Mouse (Mus musculus) hindbrain, embryonic 10.5 days (tissue): ENCODE measurements at regions not wholly inside any gene's neighbourhood (a gene's known extent, or its start where the extent isn't known, plus 50 kb on each side); places are given as distances from the start of the nearest gene placed in this dataset.
A peak's percentile ranks its signal among the peaks of the same experiment; 100 is the strongest.

Experiments used
- DNase-seq: peaks from one replicate; pipeline ENCODE4 v3.0.0-alpha.2; 2017; ENCODE audit warnings: low spot score
- H3K27ac ChIP-seq: fragments of 300-500 bp; sonication (generic); 2 replicates; pipeline ENCODE4 v1.5.1; 2016; ENCODE audit warnings: mild to moderate bottlenecking, moderate library complexity
- H3K27me3 ChIP-seq: fragments of 300-500 bp; sonication (generic); 2 replicates; pipeline ENCODE4 v1.6.1; 2016; ENCODE audit warnings: mild to moderate bottlenecking; ENCODE audit not compliant: poor library complexity, insufficient read depth, severe bottlenecking
- H3K36me3 ChIP-seq: fragments of 300-500 bp; sonication (generic); 2 replicates; pipeline ENCODE4 v1.6.1; 2016; ENCODE audit warnings: mild to moderate bottlenecking, moderate library complexity
- H3K4me1 ChIP-seq: fragments of 300-500 bp; sonication (generic); replicated peaks from 2 replicates; pipeline ENCODE4 v1.6.1; 2016; ENCODE audit warnings: mild to moderate bottlenecking
- H3K4me3 ChIP-seq: fragments of 300-500 bp; sonication (generic); 2 replicates; pipeline ENCODE4 v1.5.1; 2016; ENCODE audit warnings: mild to moderate bottlenecking, moderate library complexity
- H3K9me3 ChIP-seq: fragments of 300-500 bp; sonication (generic); 2 replicates; pipeline ENCODE4 v1.6.1; 2016; ENCODE audit warnings: mild to moderate bottlenecking, moderate library complexity
- WGBS: fragments of 180-500 bp; shearing (Covaris S2); methylation state at CpG from one replicate; pipeline ENCODE4 v1.1.7; 2016; 5-methylcytosine and 5-hydroxymethylcytosine counted together

DNA sequence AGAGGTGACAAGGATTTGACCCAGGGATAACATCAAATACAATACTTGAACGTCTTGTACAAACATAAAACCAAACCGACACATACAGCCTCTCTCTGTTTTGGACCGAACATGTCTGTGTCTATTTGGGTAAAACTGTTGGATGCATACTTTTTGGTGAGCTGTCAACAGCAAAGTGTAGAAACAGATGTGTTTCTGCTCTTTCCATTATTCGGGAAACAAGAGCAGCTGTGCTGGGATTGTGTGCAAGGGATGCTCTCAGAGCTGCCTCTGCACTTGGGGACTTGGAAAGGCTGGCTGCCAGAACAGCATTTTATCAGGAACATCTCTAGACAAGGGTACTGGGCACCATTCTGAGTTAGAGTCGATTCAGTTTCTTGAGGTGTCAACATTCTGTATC, 445.0 kb downstream of the Gja1 start:
- H3K9me3 ChIP-seq = no peaks in the 10 kb centered on the region
- H3K36me3 ChIP-seq = no peaks in the 10 kb centered on the region
- no peaks in the 10 kb centered on the region for H3K27me3 ChIP-seq
- H3K4me3 ChIP-seq = no peak overlapping the region
- DNase-seq = no peak
- H3K27ac ChIP-seq = no peak overlapping the region
- WGBS = 62% methylated on average over 5 of the region's 5 CpGs
- H3K4me1 ChIP-seq = no peaks in the 10 kb centered on the region

DNA sequence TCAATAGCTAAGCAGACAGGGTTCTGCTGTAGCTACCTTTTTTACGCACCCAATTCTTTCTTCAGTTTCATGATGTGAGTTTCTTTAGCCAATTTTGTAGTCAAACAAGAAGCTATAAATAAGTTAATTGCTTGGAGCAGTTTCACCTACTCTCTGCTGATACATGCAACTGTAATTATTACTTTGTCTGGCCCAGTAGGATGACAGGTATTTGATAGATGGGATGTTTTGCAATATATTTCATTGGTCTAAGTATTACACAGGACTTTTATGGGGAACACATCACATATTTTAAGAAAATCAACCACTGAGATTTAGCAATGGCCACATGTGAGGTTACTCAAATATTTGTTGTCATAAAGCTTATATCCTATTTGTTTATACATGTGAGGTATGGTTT, 454.2 kb downstream of the Gja1 start:
- no peak overlapping the region for H3K4me3 ChIP-seq
- no peaks in the 10 kb centered on the region for H3K36me3 ChIP-seq
- no peak overlapping the region for H3K27ac ChIP-seq
- DNase-seq = no peak
- WGBS = 95% methylated on average over 1 of the region's 1 CpGs
- H3K27me3 ChIP-seq = no peaks in the 10 kb centered on the region
- H3K4me1 ChIP-seq = no peaks in the 10 kb centered on the region
- no peaks in the 10 kb centered on the region for H3K9me3 ChIP-seq

DNA sequence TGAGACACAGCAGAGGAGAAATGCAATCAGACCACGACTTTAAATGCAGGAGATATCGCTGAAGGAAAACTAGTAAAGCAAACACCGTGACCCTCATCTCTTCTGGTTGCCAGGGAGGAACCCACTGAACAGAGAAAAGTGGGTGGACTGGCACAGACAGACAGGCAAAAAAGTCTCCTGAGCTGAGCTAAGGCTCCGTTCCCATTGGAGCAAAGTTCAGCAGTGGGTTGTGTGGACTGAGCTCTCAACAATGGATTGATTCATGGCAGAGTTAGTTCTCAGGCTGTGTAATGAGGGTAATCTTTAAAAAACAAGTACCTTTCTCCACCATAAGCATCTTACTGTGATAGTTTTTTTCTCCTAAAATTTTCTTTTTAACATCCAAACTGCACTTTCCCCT, 454.8 kb downstream of the Gja1 start:
- DNase-seq = no peak
- Histone ChIP-seq H3K27me3 (no peaks in the 10 kb centered on the region), H3K36me3 (no peaks in the 10 kb centered on the region), H3K4me1 (no peaks in the 10 kb centered on the region), H3K27ac (no peak overlapping the region), H3K4me3 (no peak overlapping the region), H3K9me3 (no peaks in the 10 kb centered on the region)
- WGBS = 88% methylated on average over 4 of the region's 4 CpGs

DNA sequence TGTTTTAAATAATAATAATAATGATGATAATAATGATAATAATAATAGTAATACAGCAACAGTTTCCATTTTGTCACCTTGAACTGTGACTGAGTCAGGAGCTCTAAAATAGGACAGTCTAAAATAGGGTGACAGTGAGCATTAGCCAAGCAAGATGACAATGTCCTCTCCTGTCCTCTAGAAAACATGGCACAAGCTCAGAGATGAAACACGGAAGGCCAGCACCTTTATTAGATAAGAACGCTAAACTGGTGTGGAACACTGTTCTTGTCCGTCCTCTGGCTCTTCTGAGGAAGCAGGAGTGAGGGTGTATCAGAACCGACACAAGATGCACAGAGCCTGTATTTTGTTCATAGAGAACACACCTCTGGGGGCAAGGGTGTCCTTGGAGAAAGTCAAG, 459.0 kb downstream of the Gja1 start:
- Histone ChIP-seq H3K36me3 (no peaks in the 10 kb centered on the region), H3K27ac (no peak overlapping the region), H3K27me3 (no peaks in the 10 kb centered on the region), H3K4me3 (no peak overlapping the region), H3K4me1 (no peaks in the 10 kb centered on the region), H3K9me3 (no peaks in the 10 kb centered on the region)
- WGBS = 92% methylated on average over 4 of the region's 4 CpGs
- no peak for DNase-seq

DNA sequence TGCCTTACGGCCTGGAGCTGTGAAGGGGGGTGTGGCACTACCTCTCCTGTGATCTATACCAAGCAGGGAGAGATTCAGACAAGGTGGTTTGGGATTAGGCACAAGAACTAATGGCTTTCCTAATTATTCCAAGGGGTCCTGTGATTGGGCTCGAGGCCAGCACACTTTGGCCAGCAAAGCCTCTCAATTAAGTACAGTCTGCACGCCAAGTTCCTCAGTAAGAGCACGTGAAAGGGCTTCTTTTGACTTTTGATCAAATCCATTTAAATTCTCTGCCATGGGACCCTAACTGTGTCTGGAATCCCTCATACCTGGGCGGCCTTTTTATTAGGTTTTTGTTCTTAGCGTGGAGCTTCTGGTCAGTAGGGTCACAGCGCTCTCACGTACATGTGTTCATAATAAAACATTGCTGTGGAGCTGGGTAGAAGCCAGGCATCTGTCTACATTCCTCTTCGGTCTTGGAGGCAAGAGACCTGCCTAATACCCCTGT, 461.9 kb downstream of the Gja1 start:
- Histone ChIP-seq H3K9me3 (no peaks in the 10 kb centered on the region), H3K4me1 (peaks cover 20% of the 10 kb centered on the region), H3K27me3 (no peaks in the 10 kb centered on the region), H3K36me3 (no peaks in the 10 kb centered on the region), H3K27ac (no peak overlapping the region), H3K4me3 (no peak overlapping the region)
- WGBS = 66% methylated on average over 9 of the region's 9 CpGs
- DNase-seq = no peak

DNA sequence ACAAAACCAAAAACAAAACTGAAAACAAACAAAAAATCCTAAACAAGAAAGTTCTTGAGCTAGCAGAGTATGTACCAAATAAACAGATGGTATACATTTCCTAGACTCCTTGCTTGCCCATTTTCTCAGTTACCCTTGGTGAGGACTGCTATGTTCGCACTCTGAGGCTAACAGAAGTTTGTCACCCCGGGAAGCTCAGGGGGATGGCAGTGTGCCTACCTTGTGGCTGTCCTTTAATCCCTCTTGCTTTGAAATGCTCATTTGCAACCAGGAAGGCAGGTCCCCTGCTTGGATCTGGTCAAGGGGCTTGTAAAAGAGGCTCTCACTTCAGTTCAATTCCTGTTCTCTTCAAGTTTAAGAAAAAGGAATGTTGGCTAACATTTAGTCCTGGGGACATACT, 462.4 kb downstream of the Gja1 start:
- DNase-seq = no peak
- Histone ChIP-seq H3K9me3 (no peaks in the 10 kb centered on the region), H3K27ac (no peak overlapping the region), H3K4me1 (peaks cover 20% of the 10 kb centered on the region), H3K36me3 (no peaks in the 10 kb centered on the region), H3K4me3 (no peak overlapping the region), H3K27me3 (no peaks in the 10 kb centered on the region)
- 52% methylated on average over 2 of the region's 2 CpGs for WGBS

DNA sequence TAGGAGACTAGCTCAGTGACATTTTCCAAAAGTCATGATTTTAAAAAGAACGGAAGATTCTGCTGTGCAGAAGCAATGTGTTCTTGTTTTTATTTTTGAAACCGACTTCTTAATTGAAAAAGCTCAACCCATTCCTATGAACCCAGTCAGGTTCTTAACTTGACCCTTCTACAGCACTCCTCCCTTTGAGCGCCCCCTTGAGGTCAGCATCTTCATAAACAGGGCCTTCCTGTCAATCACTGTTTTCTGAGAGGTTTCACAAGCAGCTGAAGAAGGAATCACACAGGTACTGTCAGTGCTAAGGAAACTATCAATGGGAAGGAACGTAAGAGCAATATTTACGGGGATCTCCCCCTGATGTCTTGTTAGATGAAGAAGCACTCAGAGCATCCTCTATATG, 463.6 kb downstream of the Gja1 start:
- Histone ChIP-seq H3K4me3 (no peak overlapping the region), H3K4me1 (peaks cover 20% of the 10 kb centered on the region), H3K27me3 (no peaks in the 10 kb centered on the region), H3K36me3 (no peaks in the 10 kb centered on the region), H3K9me3 (no peaks in the 10 kb centered on the region), H3K27ac (no peak overlapping the region)
- peak; percentile 40 for DNase-seq
- 71% methylated on average over 5 of the region's 5 CpGs for WGBS

DNA sequence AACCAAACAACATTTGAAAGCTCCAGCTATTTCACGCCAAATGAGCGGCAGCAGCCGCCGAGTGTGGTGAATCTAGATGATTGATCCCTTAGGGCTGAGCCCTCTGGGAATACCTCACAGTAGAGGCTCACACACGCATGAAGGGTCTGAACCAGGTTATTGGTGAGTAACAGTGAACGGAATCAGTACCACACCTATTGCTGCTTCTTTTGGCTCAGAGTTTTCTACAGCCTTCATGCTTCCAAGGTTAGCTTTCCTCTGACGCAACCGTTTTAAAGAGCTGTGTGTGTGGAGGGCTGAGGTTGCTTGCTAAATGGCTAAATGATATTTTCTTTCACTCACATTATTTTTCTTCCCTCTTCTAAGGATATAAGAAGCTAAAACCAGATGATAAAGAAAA, 464.4 kb downstream of the Gja1 start:
- Histone ChIP-seq H3K27me3 (no peaks in the 10 kb centered on the region), H3K4me3 (no peak overlapping the region), H3K36me3 (no peaks in the 10 kb centered on the region), H3K27ac (no peak overlapping the region), H3K9me3 (no peaks in the 10 kb centered on the region), H3K4me1 (peaks cover 20% of the 10 kb centered on the region)
- no peak for DNase-seq
- WGBS = 53% methylated on average over 8 of the region's 8 CpGs

DNA sequence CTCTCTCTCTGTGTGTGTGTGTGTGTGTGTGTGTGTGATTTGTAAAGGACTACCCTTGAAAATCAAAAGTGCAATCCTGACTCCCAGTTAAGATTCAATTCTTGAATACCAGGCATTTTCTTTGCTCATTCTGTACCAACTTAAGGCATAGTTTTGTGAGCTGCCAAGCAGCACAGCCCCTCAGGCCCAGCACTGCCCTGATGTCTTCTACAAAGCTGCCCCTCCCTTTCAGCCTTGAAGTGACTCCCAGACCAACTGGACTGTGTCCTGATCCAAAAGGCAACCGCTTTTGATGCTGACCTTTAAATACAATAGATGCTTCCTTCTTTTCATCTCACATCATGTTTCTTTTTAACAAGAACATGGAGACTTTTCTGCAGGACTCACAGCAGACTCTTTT, 464.8 kb downstream of the Gja1 start:
- no peaks in the 10 kb centered on the region for H3K27me3 ChIP-seq
- H3K9me3 ChIP-seq = no peaks in the 10 kb centered on the region
- no peaks in the 10 kb centered on the region for H3K36me3 ChIP-seq
- 39% methylated on average over 1 of the region's 1 CpGs for WGBS
- H3K27ac ChIP-seq = no peak overlapping the region
- H3K4me3 ChIP-seq = no peak overlapping the region
- H3K4me1 ChIP-seq = peaks cover 20% of the 10 kb centered on the region
- no peak for DNase-seq

DNA sequence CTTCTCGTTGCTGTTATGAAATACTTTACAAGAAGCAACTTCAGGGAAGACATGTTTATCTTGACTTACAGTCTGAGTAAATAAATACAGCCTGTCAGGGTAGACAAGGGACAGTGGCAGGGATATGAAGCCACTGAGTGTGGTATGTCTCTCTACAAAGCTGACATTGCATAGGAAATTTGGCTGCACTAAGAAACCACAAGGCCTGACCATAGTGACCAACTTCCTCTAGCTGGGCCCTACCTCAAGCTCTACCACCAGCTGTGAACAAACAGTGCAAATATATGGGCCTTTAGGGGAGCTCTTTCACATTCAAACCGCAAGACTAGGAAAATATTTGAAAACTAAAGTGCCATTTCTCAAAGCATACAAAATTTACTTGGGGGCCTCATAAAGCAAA, 475.4 kb downstream of the Gja1 start:
- no peaks in the 10 kb centered on the region for H3K9me3 ChIP-seq
- H3K27ac ChIP-seq = no peak overlapping the region
- H3K27me3 ChIP-seq = no peaks in the 10 kb centered on the region
- no peak for DNase-seq
- H3K4me3 ChIP-seq = no peak overlapping the region
- no peaks in the 10 kb centered on the region for H3K36me3 ChIP-seq
- WGBS = 82% methylated on average over 2 of the region's 2 CpGs
- H3K4me1 ChIP-seq = no peaks in the 10 kb centered on the region

DNA sequence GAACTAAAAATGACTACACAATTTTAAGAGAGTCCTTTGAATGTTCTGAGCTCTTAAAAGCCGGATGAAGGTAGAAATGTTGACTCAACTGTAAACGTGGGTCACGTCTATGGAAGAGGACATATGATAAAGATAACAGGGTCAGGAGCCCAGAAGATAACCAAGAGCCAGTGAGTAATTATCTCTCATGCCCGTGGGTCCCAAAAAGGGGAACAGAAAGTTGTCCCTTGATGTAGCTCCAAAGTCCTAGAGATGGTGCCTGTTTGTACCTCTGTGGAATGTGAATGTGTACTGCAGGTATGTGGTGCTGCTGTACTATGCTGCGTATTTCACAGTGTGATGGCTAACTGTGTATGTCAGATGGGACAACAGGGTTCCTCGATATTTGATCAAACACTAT, 479.1 kb downstream of the Gja1 start:
- H3K27ac ChIP-seq = no peak overlapping the region
- H3K9me3 ChIP-seq = no peaks in the 10 kb centered on the region
- no peaks in the 10 kb centered on the region for H3K36me3 ChIP-seq
- no peaks in the 10 kb centered on the region for H3K27me3 ChIP-seq
- H3K4me1 ChIP-seq = no peaks in the 10 kb centered on the region
- WGBS = 90% methylated on average over 6 of the region's 6 CpGs
- no peak overlapping the region for H3K4me3 ChIP-seq
- no peak for DNase-seq

DNA sequence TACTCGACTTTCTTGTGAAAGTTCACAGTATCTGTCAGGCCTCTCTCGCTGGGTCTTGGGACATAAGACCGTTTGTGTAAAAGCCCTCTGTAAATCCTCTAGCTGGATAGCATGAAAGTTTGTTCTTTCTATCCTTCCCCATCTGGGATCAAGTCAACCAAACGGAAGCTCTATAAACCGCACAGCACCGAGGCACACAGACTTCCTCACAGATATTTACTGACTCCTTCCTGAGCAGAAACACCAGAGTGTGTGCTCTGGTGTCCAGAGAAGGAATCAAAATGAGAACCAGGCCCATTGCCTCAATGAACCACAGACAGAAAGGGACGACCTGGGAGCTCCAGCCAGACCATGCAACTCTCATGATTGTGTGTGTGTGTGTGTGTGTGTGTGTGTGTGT, 502.6 kb downstream of the Gja1 start:
- WGBS = 85% methylated on average over 7 of the region's 7 CpGs
- H3K4me3 ChIP-seq = no peak overlapping the region
- no peaks in the 10 kb centered on the region for H3K9me3 ChIP-seq
- H3K27ac ChIP-seq = no peak overlapping the region
- no peaks in the 10 kb centered on the region; the same call in 1 of the 2 replicates for H3K4me1 ChIP-seq
- H3K36me3 ChIP-seq = no peaks in the 10 kb centered on the region
- no peaks in the 10 kb centered on the region for H3K27me3 ChIP-seq
- no peak for DNase-seq

DNA sequence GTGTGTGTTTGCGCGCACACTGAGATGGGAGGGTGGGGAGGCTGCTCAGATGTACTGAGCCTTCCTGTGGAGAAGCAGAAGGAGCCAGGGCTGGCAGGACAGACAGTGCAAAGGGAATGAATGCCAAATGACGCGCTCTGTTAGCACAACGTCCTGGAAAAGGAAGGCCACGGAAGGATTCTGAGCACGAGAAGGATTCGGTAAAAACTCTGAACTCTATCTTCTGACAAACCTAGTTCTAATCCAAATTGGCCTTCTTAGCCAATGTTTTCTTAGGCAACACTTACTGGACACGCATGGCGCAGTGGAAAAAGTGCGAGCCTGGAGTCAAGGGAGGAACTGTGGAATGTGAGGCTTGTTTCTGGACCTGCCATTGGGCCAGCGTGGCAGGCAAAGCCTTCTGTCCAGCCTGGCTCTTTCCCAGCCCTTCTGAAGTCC, 503.0 kb downstream of the Gja1 start:
- H3K36me3 ChIP-seq = no peaks in the 10 kb centered on the region
- no peaks in the 10 kb centered on the region; the same call in 1 of the 2 replicates for H3K4me1 ChIP-seq
- H3K27me3 ChIP-seq = no peaks in the 10 kb centered on the region
- no peak for DNase-seq
- no peak overlapping the region for H3K27ac ChIP-seq
- H3K4me3 ChIP-seq = no peak overlapping the region
- WGBS = 79% methylated on average over 12 of the region's 12 CpGs
- H3K9me3 ChIP-seq = no peaks in the 10 kb centered on the region
